Mouse (Mus musculus) heart, postnatal 0 days (tissue): Measurements from ENCODE around the gene Adh5. TPM values are rescaled to one million over a fixed set of nuclear protein-coding genes. Genes with fewer than 3 reads are reported as not detected.

Experiments used
- ATAC-seq: fragments of 200-750 bp; cut with Nextera tagmentation; 2 replicates; pipeline ENCODE4 v1.8.0; 2017; ENCODE audit warnings: low read depth, moderate number of reproducible peaks, moderate library complexity; ENCODE audit not compliant: insufficient read depth
- DNase-seq: peaks from one replicate; pipeline ENCODE4 v3.0.0-alpha.2; 2016; ENCODE audit warnings: low spot score
- H3K27ac ChIP-seq: fragments of 300-500 bp; sonication (generic); 2 replicates; pipeline ENCODE4 v1.5.1; 2014; ENCODE audit warnings: low read depth, mild to moderate bottlenecking
- H3K27me3 ChIP-seq: fragments of 300-500 bp; sonication (generic); 2 replicates; pipeline ENCODE4 v1.6.1; 2014; ENCODE audit warnings: low read length, mixed read lengths; ENCODE audit not compliant: control insufficient read depth, insufficient read depth
- H3K36me3 ChIP-seq: fragments of 300-500 bp; sonication (generic); replicated peaks from 2 replicates; pipeline ENCODE4 v1.6.1; 2014; ENCODE audit warnings: low read length, mixed read lengths; ENCODE audit not compliant: control insufficient read depth, insufficient read depth
- H3K4me1 ChIP-seq: fragments of 300-500 bp; sonication (generic); 2 replicates; pipeline ENCODE4 v1.6.1; 2014; ENCODE audit warnings: antibody characterized with exemption; ENCODE audit not compliant: control insufficient read depth, insufficient read depth
- H3K4me2 ChIP-seq: fragments of 300-500 bp; sonication (generic); 2 replicates; pipeline ENCODE4 v1.6.1; 2014; ENCODE audit warnings: low read depth, mild to moderate bottlenecking, low read length, moderate library complexity
- H3K4me3 ChIP-seq: fragments of 300-500 bp; sonication (generic); 2 replicates; pipeline ENCODE4 v1.5.1; 2014; ENCODE audit warnings: low read depth, low read length
- H3K9ac ChIP-seq: fragments of 300-500 bp; sonication (generic); replicated peaks from 2 replicates; pipeline ENCODE4 v1.6.1; 2014; ENCODE audit warnings: low read depth, low read length, mixed read lengths
- H3K9me3 ChIP-seq: fragments of 300-500 bp; sonication (generic); replicated peaks from 2 replicates; pipeline ENCODE4 v1.6.1; 2016; ENCODE audit warnings: low read length; ENCODE audit not compliant: control insufficient read depth
- CTCF ChIP-seq: IDR thresholded peaks from 2 replicates; pipeline ENCODE4 v1.5.1; 2016; ENCODE audit warnings: antibody characterized with exemption, control low read depth, low read depth
- EP300 ChIP-seq: IDR thresholded peaks from 2 replicates; pipeline ENCODE4 v1.6.1; 2016; ENCODE audit warnings: antibody characterized with exemption, low read depth
- WGBS: fragments of 180-500 bp; shearing (Covaris S2); extraction: QIAGEN DNeasy Blood & Tissue Kit; methylation state at CpG from one replicate; pipeline ENCODE4 v1.1.7; 2014; 5-methylcytosine and 5-hydroxymethylcytosine counted together
- polyA plus RNA-seq: library from polyadenylated mRNA; unstranded; fragments of >200 nt; fragmentation: Nextera tagmentation; extraction: Ambion mirVana; gene quantifications from 2 replicates; pipeline ENCODE4 v1.2.1, GENCODE M21; 2015
- total RNA-seq: library from RNA; depleted of rRNA; stranded (reverse); fragments of >200 nt; gene quantifications from 2 replicates; pipeline ENCODE4 v1.2.3, GENCODE M21; 2014; ENCODE audit warnings: low replicate concordance

Adh5 gene
- total and polyA plus RNA-seq, 2 experiments from 2014 or later, result 137 to 169 TPM

DNA sequence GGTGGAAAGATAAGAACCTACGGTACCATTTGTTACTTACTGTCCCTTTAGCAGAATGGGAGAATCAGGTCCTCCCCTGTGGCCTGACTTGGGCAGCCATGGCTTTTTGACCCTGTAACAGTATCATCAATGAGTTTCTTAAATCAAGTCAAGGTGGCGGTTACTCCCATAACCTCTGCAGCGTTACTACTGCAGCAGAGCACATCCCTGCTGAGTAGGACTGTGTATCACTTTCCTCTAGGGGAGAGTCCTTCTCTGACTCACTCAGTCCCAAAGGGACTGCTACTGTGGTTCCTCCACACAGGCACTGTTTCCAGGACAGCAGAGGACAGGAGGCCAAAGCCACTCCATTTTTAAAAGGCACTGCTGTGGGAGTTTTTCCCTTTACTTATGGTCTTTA is 28.2 kb downstream of the Adh5 start:
- WGBS, result 78% methylated on average over 3 of the region's 3 CpGs
- H3K27ac ChIP-seq, result no peak overlapping the region

DNA sequence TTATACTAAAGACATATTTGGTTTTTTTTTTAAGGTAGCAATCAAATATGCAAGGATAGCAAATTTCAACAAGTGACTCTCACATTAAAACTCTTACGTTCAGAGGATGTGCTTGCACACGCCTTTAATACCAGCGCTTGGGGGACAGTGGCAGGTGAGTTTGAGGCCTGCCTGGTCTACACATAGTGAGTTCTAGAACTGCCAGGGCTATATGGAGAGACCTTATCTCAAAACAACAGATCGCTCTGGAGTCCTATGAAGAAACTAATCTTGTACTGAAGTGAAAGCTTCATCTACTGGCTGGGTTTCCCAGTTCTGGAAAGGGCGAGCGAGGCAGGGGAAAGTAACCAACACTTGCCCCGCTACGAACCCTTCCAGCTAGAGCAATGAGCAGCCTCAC is 36.6 kb downstream of the Adh5 start:
- Histone ChIP-seq H3K9me3 (no peaks in the 10 kb centered on the region), H3K27me3 (no peaks in the 10 kb centered on the region), H3K4me1 (peaks cover 11% of the 10 kb centered on the region; the same call in 1 of the 2 replicates), H3K4me2 (no peak overlapping the region), H3K9ac (no peak overlapping the region), H3K36me3 (peaks cover 30% of the 10 kb centered on the region), H3K27ac (no peak overlapping the region), H3K4me3 (no peak overlapping the region)
- no peak for ATAC-seq
- TF ChIP-seq CTCF (no peak), EP300 (no peak)
- WGBS, result 89% methylated on average over 8 of the region's 8 CpGs
- no peak for DNase-seq

More for the DNA sequence above, 28.2 kb downstream of the Adh5 start:
- no peak for DNase-seq
- Histone ChIP-seq H3K4me1 (no peaks in the 10 kb centered on the region), H3K36me3 (peaks cover 57% of the 10 kb centered on the region), H3K9ac (no peak overlapping the region), H3K4me3 (no peak overlapping the region), H3K4me2 (no peak overlapping the region), H3K9me3 (no peaks in the 10 kb centered on the region), H3K27me3 (no peaks in the 10 kb centered on the region)
- no peak for TF ChIP-seq CTCF
- TF ChIP-seq EP300, result no peak
- ATAC-seq, result no peak

DNA sequence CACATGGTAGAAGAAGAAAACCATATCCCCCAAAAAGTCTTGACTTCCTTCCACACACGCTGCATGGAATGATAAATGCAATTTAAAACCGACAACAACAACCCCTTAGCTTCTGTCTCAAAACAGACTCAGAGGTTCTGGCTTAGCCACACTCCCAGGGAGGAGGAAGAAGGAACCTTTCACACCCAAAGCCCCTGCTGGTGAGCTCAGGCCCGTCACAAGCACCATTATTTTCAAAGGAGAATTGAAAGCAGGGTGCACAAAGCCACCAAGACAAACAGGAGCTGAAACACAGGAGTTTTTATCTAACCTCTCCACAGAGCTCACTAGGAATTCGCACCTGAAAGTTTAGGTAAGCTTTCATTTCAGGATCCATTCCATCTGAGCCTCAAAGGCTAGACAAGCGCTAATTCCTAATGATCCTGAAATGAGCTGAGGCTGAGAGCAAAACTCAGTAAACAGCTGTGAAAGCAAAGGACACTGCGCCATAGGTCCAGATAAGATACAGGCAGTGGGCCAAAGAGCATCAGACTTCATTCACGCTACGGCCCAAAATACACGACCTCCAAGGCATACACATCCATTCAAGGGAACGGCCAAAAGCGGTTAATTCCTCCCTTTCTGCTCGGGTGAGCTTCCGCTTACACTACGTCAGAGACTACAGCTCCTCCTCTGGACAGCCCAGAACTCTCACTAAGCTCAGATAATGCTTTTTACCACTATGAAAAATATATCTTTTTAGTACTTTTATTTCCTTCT is 38.8 kb downstream of the Adh5 start:
- H3K27ac ChIP-seq, result peak overlapping the region; percentile 51
- H3K4me1 ChIP-seq, result peaks cover 11% of the 10 kb centered on the region; the same call in 1 of the 2 replicates
- WGBS, result 36% methylated on average over 14 of the region's 14 CpGs
- no peaks in the 10 kb centered on the region for H3K27me3 ChIP-seq
- H3K36me3 ChIP-seq, result peaks cover 24% of the 10 kb centered on the region
- peak; percentile 26 for DNase-seq
- no peak for TF ChIP-seq CTCF
- no peak for TF ChIP-seq EP300
- H3K4me2 ChIP-seq, result peak overlapping the region; percentile 27
- no peaks in the 10 kb centered on the region for H3K9me3 ChIP-seq
- peak; percentile 57 for ATAC-seq
- no peak overlapping the region for H3K9ac ChIP-seq
- no peak overlapping the region for H3K4me3 ChIP-seq

DNA sequence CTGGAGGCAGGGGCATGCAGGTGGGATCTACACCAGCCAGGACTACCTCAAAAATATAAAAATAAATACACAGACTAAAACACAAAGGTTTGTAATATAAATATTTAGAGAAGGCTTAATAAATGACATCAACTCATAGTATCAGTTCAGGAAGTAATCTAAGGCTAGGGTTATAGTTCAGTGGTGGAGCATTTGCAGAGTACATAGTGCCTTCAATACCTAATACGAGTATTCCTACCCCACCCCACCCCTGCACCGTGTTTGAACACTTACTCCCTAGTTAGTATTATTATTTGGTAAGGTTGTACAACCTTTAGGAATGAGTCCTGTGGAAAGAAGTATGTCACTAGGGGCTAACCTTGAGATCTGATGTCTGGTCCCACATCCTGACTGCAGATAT is 40.3 kb downstream of the Adh5 start:
- Histone ChIP-seq H3K27ac (no peak overlapping the region), H3K9me3 (no peaks in the 10 kb centered on the region), H3K4me1 (peaks cover 17% of the 10 kb centered on the region), H3K9ac (no peak overlapping the region), H3K4me2 (no peak overlapping the region), H3K4me3 (no peak overlapping the region), H3K27me3 (no peaks in the 10 kb centered on the region), H3K36me3 (peaks cover 23% of the 10 kb centered on the region)
- DNase-seq (no peak), ATAC-seq (no peak)
- TF ChIP-seq CTCF (no peak), EP300 (no peak)
- 86% methylated on average over 2 of the region's 2 CpGs for WGBS

DNA sequence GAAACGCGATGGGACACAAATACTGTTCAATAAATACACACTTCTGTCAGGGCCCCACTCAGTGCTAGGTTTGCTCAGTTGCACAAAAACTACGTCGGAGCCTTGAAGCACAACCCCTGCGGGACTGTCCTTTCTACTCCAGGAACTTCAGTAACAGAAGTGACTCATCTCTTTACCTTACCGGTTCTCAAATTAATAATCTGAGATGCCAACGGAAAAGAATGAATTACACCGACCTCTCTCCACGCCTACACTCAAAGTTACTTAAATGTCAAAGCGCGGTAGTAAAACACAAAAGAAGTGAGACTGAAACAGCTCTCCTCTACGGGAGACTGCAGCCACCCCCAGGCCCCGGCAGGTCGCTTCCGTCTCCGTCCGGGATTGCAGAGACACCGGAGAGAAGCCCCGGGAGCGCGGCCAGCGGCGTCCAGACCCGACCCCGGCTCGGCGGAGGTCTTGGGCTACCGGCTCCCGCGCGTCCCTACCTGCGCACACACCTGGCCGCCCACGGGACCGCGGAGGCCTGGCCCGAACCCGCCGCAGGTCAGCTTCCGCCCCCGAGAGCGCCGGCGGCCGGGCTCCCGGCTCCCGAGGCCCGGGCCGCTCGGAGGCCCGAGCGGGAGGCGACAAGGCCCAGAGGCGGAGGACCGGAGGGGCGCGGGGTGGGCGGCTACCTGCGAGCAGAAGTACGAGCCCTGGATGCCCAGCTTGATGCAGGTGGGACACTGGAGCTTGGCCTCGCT is 45.9 kb downstream of the Adh5 start:
- TF ChIP-seq EP300 (no peak), CTCF (no peak)
- Histone ChIP-seq H3K4me2 (peak overlapping the region; percentile 66), H3K27ac (peak overlapping the region; percentile 81), H3K27me3 (no peaks in the 10 kb centered on the region), H3K9ac (peak overlapping the region; percentile 85), H3K36me3 (no peaks in the 10 kb centered on the region; the same call in 1 of the 2 replicates), H3K4me3 (peak overlapping the region; percentile 93), H3K9me3 (no peaks in the 10 kb centered on the region), H3K4me1 (peaks cover 9% of the 10 kb centered on the region)
- DNase-seq (no peak), ATAC-seq (peak; percentile 44; the same call in 1 of the 2 replicates)
- under 1% methylated on average over 60 of the region's 61 CpGs for WGBS
